Mouse (Mus musculus): Measurements from ENCODE around the gene Camk1. TPM values are rescaled to one million over a fixed set of nuclear protein-coding genes. Genes with fewer than 3 reads are reported as not detected.

Gene Camk1
- polyA plus RNA-seq (2015; fragmentation: Nextera tagmentation; extraction: Ambion mirVana): 110 and 129 TPM in 2 replicates

- Histone ChIP-seq H3K9me3 (ENCODE audit: low read length) (no peaks in the 10 kb centered on the region), H3K4me1 (ENCODE audit: insufficient read depth, low read depth, low read length) (peaks cover 20% of the 10 kb centered on the region; the same call in 1 of the 2 replicates), H3K27ac (ENCODE audit: low read length) (peak within 1 kb of the TSS; percentile 70), H3K4me2 (replicated peaks; ENCODE audit: low read depth, low read length) (peak within 1 kb of the TSS; percentile 87), H3K36me3 (ENCODE audit: insufficient read depth, low read length) (no peaks in the 10 kb centered on the region), H3K4me3 (ENCODE audit: low read depth, low read length) (peak within 1 kb of the TSS; percentile 60), H3K27me3 (replicated peaks; ENCODE audit: insufficient read depth, low read length) (no peaks in the 10 kb centered on the region), H3K9ac (replicated peaks; ENCODE audit: low read depth) (peak within 1 kb of the TSS; percentile 70)
- TF ChIP-seq EP300 (IDR thresholded peaks at IDR 0.05) (no peak), CTCF (IDR thresholded peaks at IDR 0.05) (no peak)
- WGBS: 9% methylated on average over 32 of the region's 32 CpGs
- ATAC-seq (peak; percentile 92), DNase-seq (ENCODE audit: low spot score) (peak; percentile 89)
These were observed at the start of gene Camk1 for GRCm38 (mm10) chr6:113343177-113344092. Gene Camk1, minus strand, starts transcription at chr6:113343984.

- Histone ChIP-seq H3K9ac (replicated peaks; ENCODE audit: low read depth) (peak overlapping the region; percentile 47; the same call in 1 of the 2 replicates), H3K4me3 (ENCODE audit: low read depth, low read length) (peak overlapping the region; percentile 31), H3K36me3 (ENCODE audit: insufficient read depth, low read length) (peaks cover 24% of the 10 kb centered on the region), H3K9me3 (ENCODE audit: low read length) (no peaks in the 10 kb centered on the region), H3K27me3 (replicated peaks; ENCODE audit: insufficient read depth, low read length) (no peaks in the 10 kb centered on the region), H3K4me1 (ENCODE audit: insufficient read depth, low read depth, low read length) (no peaks in the 10 kb centered on the region), H3K4me2 (replicated peaks; ENCODE audit: low read depth, low read length) (peak overlapping the region; percentile 66), H3K27ac (ENCODE audit: low read length) (no peak overlapping the region)
- 4% methylated on average over 42 of the region's 51 CpGs for WGBS
- TF ChIP-seq CTCF (IDR thresholded peaks at IDR 0.05) (0 out of 2 replicates have a peak, but pooled peaks have one; percentile 2), EP300 (IDR thresholded peaks at IDR 0.05) (no peak)
- peak; percentile 43 for DNase-seq (ENCODE audit: low spot score)
- peak; percentile 84 for ATAC-seq
These were observed 48.7 kb upstream of the Camk1 start for GRCm38 (mm10) chr6:113392387-113393071.

- DNase-seq (ENCODE audit: low spot score): no peak
- Histone ChIP-seq H3K4me2 (replicated peaks; ENCODE audit: low read depth, low read length) (peak overlapping the region; percentile 66), H3K36me3 (ENCODE audit: insufficient read depth, low read length) (peaks cover 29% of the 10 kb centered on the region), H3K27ac (ENCODE audit: low read length) (no peak overlapping the region), H3K9ac (replicated peaks; ENCODE audit: low read depth) (peak overlapping the region; percentile 47; the same call in 1 of the 2 replicates), H3K9me3 (ENCODE audit: low read length) (no peaks in the 10 kb centered on the region), H3K27me3 (replicated peaks; ENCODE audit: insufficient read depth, low read length) (no peaks in the 10 kb centered on the region), H3K4me1 (ENCODE audit: insufficient read depth, low read depth, low read length) (no peaks in the 10 kb centered on the region), H3K4me3 (ENCODE audit: low read depth, low read length) (peak overlapping the region; percentile 31)
- TF ChIP-seq EP300 (IDR thresholded peaks at IDR 0.05) (no peak), CTCF (IDR thresholded peaks at IDR 0.05) (no peak)
- 23% methylated on average over 10 of the region's 10 CpGs for WGBS
- no peak for ATAC-seq
These were observed 48.2 kb upstream of the Camk1 start for GRCm38 (mm10) chr6:113392015-113392386.

GRCm38 (mm10) chr6:113390715-113391114 lies 46.9 kb upstream of the Camk1 start:
- Histone ChIP-seq H3K36me3 (ENCODE audit: insufficient read depth, low read length) (peaks cover 34% of the 10 kb centered on the region), H3K9ac (replicated peaks; ENCODE audit: low read depth) (no peak overlapping the region), H3K4me2 (replicated peaks; ENCODE audit: low read depth, low read length) (no peak overlapping the region), H3K4me1 (ENCODE audit: insufficient read depth, low read depth, low read length) (no peaks in the 10 kb centered on the region), H3K27me3 (replicated peaks; ENCODE audit: insufficient read depth, low read length) (no peaks in the 10 kb centered on the region), H3K4me3 (ENCODE audit: low read depth, low read length) (no peak overlapping the region), H3K27ac (ENCODE audit: low read length) (no peak overlapping the region), H3K9me3 (ENCODE audit: low read length) (no peaks in the 10 kb centered on the region)
- WGBS: 88% methylated on average over 3 of the region's 3 CpGs
- DNase-seq (ENCODE audit: low spot score) (no peak), ATAC-seq (no peak)
- TF ChIP-seq EP300 (IDR thresholded peaks at IDR 0.05) (no peak), CTCF (IDR thresholded peaks at IDR 0.05) (no peak)

GRCm38 (mm10) chr6:113388960-113389359 lies 45.2 kb upstream of the Camk1 start, which contains the start of gene Ttll3:
Gene Ttll3, plus strand, starts transcription at chr6:113389260.
- Histone ChIP-seq H3K36me3 (ENCODE audit: insufficient read depth, low read length) (peaks cover 45% of the 10 kb centered on the region), H3K4me3 (ENCODE audit: low read depth, low read length) (no peak within 1 kb of the TSS), H3K9ac (replicated peaks; ENCODE audit: low read depth) (no peak within 1 kb of the TSS), H3K4me1 (ENCODE audit: insufficient read depth, low read depth, low read length) (no peaks in the 10 kb centered on the region), H3K27ac (ENCODE audit: low read length) (no peak within 1 kb of the TSS), H3K9me3 (ENCODE audit: low read length) (no peaks in the 10 kb centered on the region), H3K4me2 (replicated peaks; ENCODE audit: low read depth, low read length) (no peak within 1 kb of the TSS), H3K27me3 (replicated peaks; ENCODE audit: insufficient read depth, low read length) (no peaks in the 10 kb centered on the region)
- no peak for ATAC-seq
- no peak for TF ChIP-seq CTCF (IDR thresholded peaks at IDR 0.05)
- TF ChIP-seq EP300 (IDR thresholded peaks at IDR 0.05): no peak
- 65% methylated on average over 8 of the region's 8 CpGs for WGBS
- DNase-seq (ENCODE audit: low spot score): no peak

- WGBS: 68% methylated on average over 3 of the region's 3 CpGs
- no peaks in the 10 kb centered on the region for H3K27me3 ChIP-seq (replicated peaks; ENCODE audit: insufficient read depth, low read length)
- no peak for TF ChIP-seq EP300 (IDR thresholded peaks at IDR 0.05)
- TF ChIP-seq CTCF (IDR thresholded peaks at IDR 0.05): no peak
- no peak overlapping the region for H3K27ac ChIP-seq (ENCODE audit: low read length)
- DNase-seq (ENCODE audit: low spot score) (no peak), ATAC-seq (no peak)
- no peak overlapping the region for H3K4me2 ChIP-seq (replicated peaks; ENCODE audit: low read depth, low read length)
- no peaks in the 10 kb centered on the region for H3K9me3 ChIP-seq (ENCODE audit: low read length)
- H3K9ac ChIP-seq (replicated peaks; ENCODE audit: low read depth): no peak overlapping the region
- H3K4me3 ChIP-seq (ENCODE audit: low read depth, low read length): no peak overlapping the region
- no peaks in the 10 kb centered on the region for H3K4me1 ChIP-seq (ENCODE audit: insufficient read depth, low read depth, low read length)
- H3K36me3 ChIP-seq (ENCODE audit: insufficient read depth, low read length): peaks cover 56% of the 10 kb centered on the region
These were observed 42.2 kb upstream of the Camk1 start for GRCm38 (mm10) chr6:113386025-113386424.
